Mouse (Mus musculus): Measurements from ENCODE around the gene Gnpnat1.
A peak's percentile ranks its signal among the peaks of the same experiment; 100 is the strongest.

DNA sequence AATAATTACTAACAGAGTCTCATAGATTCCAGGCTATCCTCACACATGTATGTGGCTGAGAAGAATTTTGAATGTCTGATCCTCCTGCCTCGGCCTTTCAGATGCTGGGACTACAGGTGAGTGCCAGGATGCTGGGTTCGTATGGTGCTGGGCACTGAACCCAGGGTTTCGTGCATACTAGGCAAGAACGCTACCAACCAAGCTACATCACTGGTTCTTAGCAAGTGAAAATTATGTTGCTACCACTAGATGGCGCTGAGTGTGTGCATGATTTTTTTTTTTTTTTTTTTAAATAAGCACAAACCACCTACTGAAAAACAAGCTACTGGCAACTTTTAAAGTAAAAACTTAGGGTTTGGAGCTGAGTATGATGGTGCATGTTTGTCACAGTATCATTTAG lies 18.5 kb upstream of the Gnpnat1 start:
- TF ChIP-seq CTCF (IDR thresholded peaks at IDR 0.05; ENCODE audit: low read depth, low read length) (peak; percentile 21), POLR2A (IDR thresholded peaks at IDR 0.05; ENCODE audit: insufficient read depth, low read length) (no peak), EP300 (IDR thresholded peaks at IDR 0.05; ENCODE audit: insufficient read depth, low read depth, low read length) (no peak)

Measured in ES-Bruce4 (cell line).